Mouse (Mus musculus): ENCODE measurements around the gene Fstl4. TPM values are rescaled to one million over a fixed set of nuclear protein-coding genes. Genes with fewer than 3 reads are reported as not detected.
A peak's percentile ranks its signal among the peaks of the same experiment; 100 is the strongest.

Gene Fstl4
- total RNA-seq, 2 experiments from 2014 or later, result not detected

GRCm38 (mm10) chr11:53003811-53004210 is 239.4 kb downstream of the Fstl4 start:
- no peak for ATAC-seq (replicated peaks; ENCODE audit: low FRiP score, poor library complexity, severe bottlenecking)

GRCm38 (mm10) chr11:53009597-53009996 is 245.2 kb downstream of the Fstl4 start:
- ATAC-seq (replicated peaks; ENCODE audit: low FRiP score, poor library complexity, severe bottlenecking), result no peak

- ATAC-seq (replicated peaks; ENCODE audit: low FRiP score, poor library complexity, severe bottlenecking), result no peak
These were observed 247.6 kb downstream of the Fstl4 start for GRCm38 (mm10) chr11:53011996-53012505.

GRCm38 (mm10) chr11:53013906-53014305 is 249.5 kb downstream of the Fstl4 start:
- no peak for ATAC-seq (replicated peaks; ENCODE audit: low FRiP score, poor library complexity, severe bottlenecking)

- no peak for ATAC-seq (replicated peaks; ENCODE audit: low FRiP score, poor library complexity, severe bottlenecking)
These were observed 252.1 kb downstream of the Fstl4 start for GRCm38 (mm10) chr11:53016358-53017021.

- ATAC-seq (replicated peaks; ENCODE audit: low FRiP score, poor library complexity, severe bottlenecking), result no peak
These were observed 255.1 kb downstream of the Fstl4 start for GRCm38 (mm10) chr11:53019509-53019908.

- no peak for ATAC-seq (replicated peaks; ENCODE audit: low FRiP score, poor library complexity, severe bottlenecking)
These were observed 260.0 kb downstream of the Fstl4 start for GRCm38 (mm10) chr11:53024403-53024802.

GRCm38 (mm10) chr11:53025686-53026085 is 261.3 kb downstream of the Fstl4 start:
- ATAC-seq (replicated peaks; ENCODE audit: low FRiP score, poor library complexity, severe bottlenecking), result no peak

- ATAC-seq (replicated peaks; ENCODE audit: low FRiP score, poor library complexity, severe bottlenecking), result no peak
These were observed 264.2 kb downstream of the Fstl4 start for GRCm38 (mm10) chr11:53028421-53029168.

GRCm38 (mm10) chr11:53031777-53032176 is 267.3 kb downstream of the Fstl4 start:
- ATAC-seq (replicated peaks; ENCODE audit: low FRiP score, poor library complexity, severe bottlenecking), result no peak

- ATAC-seq (replicated peaks; ENCODE audit: low FRiP score, poor library complexity, severe bottlenecking), result peak; percentile 76; the same call in 1 of the 2 replicates
These were observed 267.9 kb downstream of the Fstl4 start for GRCm38 (mm10) chr11:53032336-53032735.

- ATAC-seq (replicated peaks; ENCODE audit: low FRiP score, poor library complexity, severe bottlenecking), result no peak
These were observed 271.0 kb downstream of the Fstl4 start for GRCm38 (mm10) chr11:53035414-53035813.

GRCm38 (mm10) chr11:53046850-53047249 is 282.4 kb downstream of the Fstl4 start:
- ATAC-seq (replicated peaks; ENCODE audit: low FRiP score, poor library complexity, severe bottlenecking), result no peak

GRCm38 (mm10) chr11:53054151-53054550 is 289.7 kb downstream of the Fstl4 start:
- no peak for ATAC-seq (replicated peaks; ENCODE audit: low FRiP score, poor library complexity, severe bottlenecking)

- no peak for ATAC-seq (replicated peaks; ENCODE audit: low FRiP score, poor library complexity, severe bottlenecking)
These were observed 291.5 kb downstream of the Fstl4 start for GRCm38 (mm10) chr11:53055896-53056295.

GRCm38 (mm10) chr11:53056781-53057180 is 292.3 kb downstream of the Fstl4 start:
- ATAC-seq (replicated peaks; ENCODE audit: low FRiP score, poor library complexity, severe bottlenecking), result no peak

GRCm38 (mm10) chr11:53057821-53058553 is 293.6 kb downstream of the Fstl4 start:
- ATAC-seq (replicated peaks; ENCODE audit: low FRiP score, poor library complexity, severe bottlenecking), result no peak

- ATAC-seq (replicated peaks; ENCODE audit: low FRiP score, poor library complexity, severe bottlenecking), result no peak
These were observed 294.1 kb downstream of the Fstl4 start for GRCm38 (mm10) chr11:53058557-53058956.

GRCm38 (mm10) chr11:53067699-53068478 is 303.5 kb downstream of the Fstl4 start:
- ATAC-seq (replicated peaks; ENCODE audit: low FRiP score, poor library complexity, severe bottlenecking), result no peak

Data from erythroid progenitor cell, adult 5-6 weeks (primary cell).